Mouse (Mus musculus) liver, embryonic 12.5 days (tissue): ENCODE data around the gene Rgs5. TPM values are rescaled to one million over a fixed set of nuclear protein-coding genes. Genes with fewer than 3 reads are reported as not detected.

Experiments used
- ATAC-seq: fragments of 200-750 bp; cut with Nextera tagmentation; 2 replicates; pipeline ENCODE4 v1.8.0; 2017; ENCODE audit warnings: moderate number of reproducible peaks, mild to moderate bottlenecking, moderate library complexity
- H3K27ac ChIP-seq: fragments of 300-500 bp; sonication (generic); 2 replicates; pipeline ENCODE4 v1.5.1; 2016; ENCODE audit warnings: mild to moderate bottlenecking
- H3K27me3 ChIP-seq: fragments of 300-500 bp; sonication (generic); replicated peaks from 2 replicates; pipeline ENCODE4 v1.6.1; 2016; ENCODE audit warnings: mild to moderate bottlenecking, moderate library complexity
- H3K36me3 ChIP-seq: fragments of 300-500 bp; sonication (generic); 2 replicates; pipeline ENCODE4 v1.6.1; 2016; ENCODE audit warnings: mild to moderate bottlenecking, moderate library complexity
- H3K4me1 ChIP-seq: fragments of 300-500 bp; sonication (generic); 2 replicates; pipeline ENCODE4 v1.6.1; 2016
- H3K4me2 ChIP-seq: fragments of 300-500 bp; sonication (generic); 2 replicates; pipeline ENCODE4 v1.6.1; 2016; ENCODE audit warnings: mild to moderate bottlenecking, moderate library complexity
- H3K4me3 ChIP-seq: fragments of 300-500 bp; sonication (generic); 2 replicates; pipeline ENCODE4 v1.5.1; 2016; ENCODE audit warnings: mild to moderate bottlenecking, moderate library complexity
- H3K9ac ChIP-seq: fragments of 300-500 bp; sonication (generic); 2 replicates; pipeline ENCODE4 v1.6.1; 2016; ENCODE audit warnings: mild to moderate bottlenecking, moderate library complexity
- H3K9me3 ChIP-seq: fragments of 300-500 bp; sonication (generic); replicated peaks from 2 replicates; pipeline ENCODE4 v1.6.1; 2016; ENCODE audit warnings: mild to moderate bottlenecking, moderate library complexity
- WGBS: fragments of 180-500 bp; shearing (Covaris S2); methylation state at CpG from one replicate; pipeline ENCODE4 v1.1.7; 2016; ENCODE audit not compliant: insufficient replicate concordance; 5-methylcytosine and 5-hydroxymethylcytosine counted together
- polyA plus RNA-seq: library from polyadenylated mRNA; unstranded; fragments of >200 nt; fragmentation: Nextera tagmentation; extraction: Ambion mirVana; gene quantifications from 2 replicates; pipeline ENCODE4 v1.2.1, GENCODE M21; 2016

Gene Rgs5
- polyA plus RNA-seq, 1 experiment from 2014 or later, result 0.91 TPM

- no peak for ATAC-seq
- no peaks in the 10 kb centered on the region for H3K4me1 ChIP-seq
- no peak overlapping the region for H3K4me2 ChIP-seq
- 67% methylated on average over 9 of the region's 9 CpGs for WGBS
- no peak overlapping the region for H3K27ac ChIP-seq
- no peaks in the 10 kb centered on the region for H3K9me3 ChIP-seq
- no peaks in the 10 kb centered on the region for H3K27me3 ChIP-seq
- no peak overlapping the region for H3K9ac ChIP-seq
- no peaks in the 10 kb centered on the region for H3K36me3 ChIP-seq
- no peak overlapping the region for H3K4me3 ChIP-seq
Measured at GRCm38 (mm10) chr1:169680455-169681208, 25.3 kb downstream of the Rgs5 start.

DNA sequence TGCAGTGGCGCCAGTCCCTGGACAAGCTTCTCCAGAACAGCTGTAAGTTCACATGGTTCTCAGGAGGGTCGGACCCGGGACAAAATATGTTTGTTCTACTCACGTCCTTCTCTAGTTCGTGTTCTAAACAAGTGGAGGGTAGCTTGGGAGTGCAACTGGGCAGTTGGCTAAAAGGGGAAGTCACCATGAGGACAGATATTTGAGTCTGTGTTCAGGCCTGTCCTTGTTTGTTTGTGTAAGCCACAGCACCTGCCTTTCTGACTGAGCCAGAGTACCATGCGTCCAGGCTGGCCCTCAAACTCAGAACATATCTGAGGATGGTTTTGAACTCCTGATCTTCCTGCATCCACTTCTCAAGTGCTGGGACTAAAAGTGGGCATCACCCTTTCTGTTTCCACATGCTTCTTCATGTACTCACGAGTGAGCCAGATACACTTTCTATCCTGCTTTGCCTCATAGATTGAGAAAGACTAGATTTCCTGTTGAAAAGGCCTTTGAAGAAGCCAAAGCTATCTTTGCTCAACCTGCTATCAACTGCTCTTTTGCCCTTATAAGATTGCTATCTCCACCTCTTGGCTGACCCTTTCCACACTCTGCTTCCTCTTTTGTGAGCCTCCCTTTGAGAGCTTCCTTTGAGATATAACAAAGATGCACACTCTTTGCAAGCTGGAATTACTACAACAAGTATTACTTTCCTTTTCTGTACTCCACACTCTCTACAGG lies 27.6 kb downstream of the Rgs5 start:
- 48% methylated on average over 7 of the region's 7 CpGs for WGBS
- no peaks in the 10 kb centered on the region for H3K9me3 ChIP-seq
- H3K4me3 ChIP-seq, result no peak overlapping the region
- no peaks in the 10 kb centered on the region for H3K27me3 ChIP-seq
- no peak for ATAC-seq
- no peak overlapping the region for H3K4me2 ChIP-seq
- H3K4me1 ChIP-seq, result no peaks in the 10 kb centered on the region
- no peaks in the 10 kb centered on the region for H3K36me3 ChIP-seq
- no peak overlapping the region for H3K27ac ChIP-seq
- H3K9ac ChIP-seq, result no peak overlapping the region

GRCm38 (mm10) chr1:169685257-169685656 lies 30.0 kb downstream of the Rgs5 start:
- no peak overlapping the region for H3K4me2 ChIP-seq
- H3K36me3 ChIP-seq, result no peaks in the 10 kb centered on the region
- no peaks in the 10 kb centered on the region for H3K27me3 ChIP-seq
- no peaks in the 10 kb centered on the region for H3K9me3 ChIP-seq
- 40% methylated on average over 5 of the region's 5 CpGs for WGBS
- H3K4me1 ChIP-seq, result no peaks in the 10 kb centered on the region
- no peak overlapping the region for H3K27ac ChIP-seq
- H3K9ac ChIP-seq, result no peak overlapping the region
- H3K4me3 ChIP-seq, result no peak overlapping the region
- ATAC-seq, result no peak

DNA sequence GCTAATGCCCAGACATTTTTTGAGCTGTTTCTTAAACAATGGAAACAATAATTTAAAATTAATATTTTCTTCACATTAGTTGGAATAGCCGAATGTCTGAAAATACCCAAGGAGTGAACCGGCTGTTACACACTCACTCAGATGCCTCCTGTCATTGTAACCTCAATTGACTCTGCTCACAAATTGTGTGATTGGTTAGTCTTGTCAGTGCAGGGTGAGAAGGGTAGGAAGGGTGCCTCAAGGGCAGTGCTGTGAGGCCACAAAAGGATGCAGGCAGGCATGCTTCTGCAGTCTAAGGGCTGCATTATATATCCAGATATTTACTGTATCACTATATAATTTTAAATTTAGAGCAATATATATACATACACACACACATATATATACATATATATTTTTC lies 37.7 kb downstream of the Rgs5 start:
- ATAC-seq, result no peak
- no peak overlapping the region for H3K9ac ChIP-seq
- no peaks in the 10 kb centered on the region for H3K4me1 ChIP-seq
- no peak overlapping the region for H3K27ac ChIP-seq
- H3K27me3 ChIP-seq, result no peaks in the 10 kb centered on the region
- no peaks in the 10 kb centered on the region for H3K9me3 ChIP-seq
- no peak overlapping the region for H3K4me2 ChIP-seq
- H3K36me3 ChIP-seq, result no peaks in the 10 kb centered on the region
- 59% methylated on average over 2 of the region's 2 CpGs for WGBS
- no peak overlapping the region for H3K4me3 ChIP-seq

GRCm38 (mm10) chr1:169693537-169693936 lies 38.2 kb downstream of the Rgs5 start:
- H3K36me3 ChIP-seq, result no peaks in the 10 kb centered on the region
- WGBS, result 55% methylated on average over 3 of the region's 3 CpGs
- H3K4me2 ChIP-seq, result no peak overlapping the region

GRCm38 (mm10) chr1:169695356-169695755 lies 40.1 kb downstream of the Rgs5 start:
- Histone ChIP-seq H3K4me1 (no peaks in the 10 kb centered on the region), H3K27me3 (no peaks in the 10 kb centered on the region), H3K9me3 (no peaks in the 10 kb centered on the region), H3K4me3 (no peak overlapping the region), H3K27ac (no peak overlapping the region), H3K9ac (no peak overlapping the region), H3K4me2 (no peak overlapping the region), H3K36me3 (no peaks in the 10 kb centered on the region)
- 72% methylated on average over 3 of the region's 3 CpGs for WGBS
- no peak for ATAC-seq

More at GRCm38 (mm10) chr1:169693537-169693936, 38.2 kb downstream of the Rgs5 start:
- H3K4me3 ChIP-seq, result no peak overlapping the region
- no peaks in the 10 kb centered on the region for H3K27me3 ChIP-seq
- no peaks in the 10 kb centered on the region for H3K4me1 ChIP-seq
- H3K27ac ChIP-seq, result no peak overlapping the region
- no peaks in the 10 kb centered on the region for H3K9me3 ChIP-seq
- no peak overlapping the region for H3K9ac ChIP-seq
- no peak for ATAC-seq

DNA sequence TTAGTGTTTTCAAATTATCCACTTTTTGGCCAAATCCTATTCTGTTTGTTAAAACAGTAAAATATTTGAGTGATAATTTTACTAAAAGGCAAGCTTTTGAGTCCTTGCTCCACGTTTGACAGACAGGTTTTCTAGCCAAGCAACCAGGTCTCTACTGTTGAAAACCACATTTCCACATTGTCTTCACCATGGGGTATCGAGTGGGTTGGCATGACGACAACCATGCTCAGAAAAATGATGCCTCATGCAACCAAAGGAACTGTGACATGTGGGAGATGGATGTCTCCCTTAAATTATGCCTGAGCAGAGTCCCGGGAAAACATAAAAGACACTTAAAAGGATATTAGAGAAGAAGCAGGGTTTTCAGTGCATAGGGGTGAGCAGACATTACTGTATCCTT lies 41.9 kb downstream of the Rgs5 start:
- Histone ChIP-seq H3K9ac (no peak overlapping the region), H3K4me3 (no peak overlapping the region), H3K4me2 (no peak overlapping the region), H3K27ac (no peak overlapping the region), H3K4me1 (no peaks in the 10 kb centered on the region), H3K27me3 (no peaks in the 10 kb centered on the region), H3K9me3 (no peaks in the 10 kb centered on the region), H3K36me3 (no peaks in the 10 kb centered on the region)
- WGBS, result 55% methylated on average over 4 of the region's 4 CpGs
- no peak for ATAC-seq

DNA sequence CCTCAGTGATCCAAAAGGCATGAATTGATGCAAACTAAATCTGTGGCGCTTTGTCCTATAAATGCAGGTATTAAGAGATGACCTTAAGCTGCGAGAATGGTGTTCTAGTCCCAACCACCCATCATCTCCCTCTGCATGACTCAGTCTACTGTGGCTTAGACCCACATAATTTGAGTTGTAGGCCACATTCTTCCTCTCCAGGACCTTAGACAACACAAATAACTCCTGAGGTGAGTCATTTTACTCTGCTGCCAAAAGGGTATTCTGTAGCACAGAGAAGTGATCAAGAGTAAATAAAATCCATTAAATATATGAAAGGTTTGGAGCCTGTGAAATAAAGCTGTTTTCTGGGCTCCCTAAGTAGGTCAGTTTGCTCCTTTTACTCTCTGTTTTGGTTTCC lies 43.9 kb downstream of the Rgs5 start:
- Histone ChIP-seq H3K4me3 (no peak overlapping the region), H3K4me1 (no peaks in the 10 kb centered on the region), H3K4me2 (no peak overlapping the region), H3K27ac (no peak overlapping the region), H3K9me3 (no peaks in the 10 kb centered on the region), H3K9ac (no peak overlapping the region), H3K27me3 (no peaks in the 10 kb centered on the region), H3K36me3 (no peaks in the 10 kb centered on the region)
- ATAC-seq, result no peak
- WGBS, result 65% methylated on average over 2 of the region's 2 CpGs

DNA sequence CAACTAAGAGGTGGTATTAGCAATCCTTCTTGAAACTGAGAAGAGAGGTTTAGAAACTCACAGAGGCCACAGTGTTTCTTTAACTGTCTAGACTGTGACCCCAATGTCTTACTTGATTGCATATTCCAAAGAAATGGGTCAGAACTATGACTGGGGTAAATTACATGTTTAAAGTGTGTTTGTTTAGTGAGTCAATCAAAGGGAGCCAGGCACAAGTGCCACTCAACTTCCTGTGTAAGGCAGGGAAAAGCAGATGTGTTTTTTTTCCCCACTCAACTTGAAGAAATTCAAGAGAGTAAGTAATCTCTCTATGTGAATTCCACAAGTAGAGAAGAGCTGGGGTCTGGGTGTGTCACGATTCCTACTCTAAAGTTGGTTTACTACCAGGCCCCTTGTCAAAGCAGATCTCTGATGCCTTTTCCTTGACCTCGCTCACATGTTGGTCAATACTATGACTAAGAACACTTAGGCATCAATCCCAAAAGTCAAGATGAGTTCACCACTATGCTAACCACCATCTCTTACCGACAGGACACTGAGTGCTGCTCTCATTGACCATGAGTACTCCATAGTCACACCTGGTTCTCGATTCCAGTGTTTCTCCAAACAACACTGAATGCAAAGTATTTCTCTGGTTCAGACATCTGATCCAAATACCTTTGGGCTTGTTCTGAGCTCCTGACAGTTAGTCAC lies 49.2 kb downstream of the Rgs5 start:
- no peaks in the 10 kb centered on the region for H3K27me3 ChIP-seq
- no peaks in the 10 kb centered on the region for H3K4me1 ChIP-seq
- no peaks in the 10 kb centered on the region for H3K36me3 ChIP-seq
- ATAC-seq, result no peak
- H3K9ac ChIP-seq, result no peak overlapping the region
- WGBS, result 56% methylated on average over 4 of the region's 4 CpGs
- no peak overlapping the region for H3K27ac ChIP-seq
- no peak overlapping the region for H3K4me3 ChIP-seq
- no peak overlapping the region for H3K4me2 ChIP-seq
- H3K9me3 ChIP-seq, result no peaks in the 10 kb centered on the region

DNA sequence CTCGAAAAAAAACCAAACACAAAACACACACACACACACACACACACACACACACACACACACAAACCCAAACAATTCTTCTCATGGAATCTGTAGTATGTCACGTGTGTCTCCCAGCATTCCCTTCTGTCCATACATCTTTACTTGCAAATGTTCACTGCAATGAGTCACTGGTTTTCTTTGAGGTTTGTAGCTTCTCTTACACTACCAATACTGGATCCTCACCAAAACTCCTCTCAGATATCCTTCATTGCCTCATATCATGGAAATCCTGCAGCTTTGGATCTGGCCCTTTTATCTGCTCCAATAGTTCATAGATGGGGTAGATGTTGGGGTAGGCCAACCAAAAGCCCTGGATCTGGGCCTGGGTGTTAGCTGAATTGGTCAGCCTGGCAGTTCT lies 66.5 kb downstream of the Rgs5 start:
- H3K27me3 ChIP-seq, result no peaks in the 10 kb centered on the region
- H3K36me3 ChIP-seq, result no peaks in the 10 kb centered on the region
- no peaks in the 10 kb centered on the region for H3K4me1 ChIP-seq
- no peak overlapping the region for H3K27ac ChIP-seq
- ATAC-seq, result no peak
- no peak overlapping the region for H3K9ac ChIP-seq
- no peak overlapping the region for H3K4me3 ChIP-seq
- 38% methylated on average over 2 of the region's 2 CpGs for WGBS
- H3K4me2 ChIP-seq, result no peak overlapping the region
- no peaks in the 10 kb centered on the region for H3K9me3 ChIP-seq

- WGBS, result 48% methylated on average over 3 of the region's 3 CpGs
- no peak overlapping the region for H3K4me3 ChIP-seq
- H3K4me1 ChIP-seq, result no peaks in the 10 kb centered on the region
- H3K36me3 ChIP-seq, result no peaks in the 10 kb centered on the region
- ATAC-seq, result no peak
- no peaks in the 10 kb centered on the region for H3K9me3 ChIP-seq
- H3K9ac ChIP-seq, result no peak overlapping the region
- no peaks in the 10 kb centered on the region for H3K27me3 ChIP-seq
- no peak overlapping the region for H3K27ac ChIP-seq
- H3K4me2 ChIP-seq, result no peak overlapping the region
Measured at GRCm38 (mm10) chr1:169726319-169726718, 71.0 kb downstream of the Rgs5 start.

DNA sequence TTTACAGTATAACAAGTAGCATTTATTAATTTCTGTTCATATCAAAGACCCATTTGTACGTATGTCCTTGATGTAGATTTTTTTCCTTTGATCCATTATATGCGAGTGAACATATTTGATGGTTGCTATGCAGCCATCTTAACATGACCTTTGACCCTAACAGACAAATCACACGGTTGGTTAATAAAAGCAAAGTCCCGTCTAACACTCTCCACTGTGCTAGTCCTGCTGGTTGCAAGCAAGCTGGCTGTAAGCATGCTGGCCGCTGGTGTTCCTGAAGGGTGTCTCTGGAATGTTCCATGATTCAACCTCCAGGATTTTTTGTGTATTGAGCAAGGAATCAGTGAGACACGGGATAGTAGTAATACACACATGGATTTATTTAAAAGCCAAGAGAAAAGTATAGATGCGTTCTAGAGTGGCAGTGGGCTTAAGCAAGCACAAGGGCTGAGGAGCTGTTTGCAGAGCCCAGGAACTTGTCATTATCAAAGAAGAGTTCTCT lies 75.3 kb downstream of the Rgs5 start:
- no peaks in the 10 kb centered on the region for H3K9me3 ChIP-seq
- H3K9ac ChIP-seq, result no peak overlapping the region
- H3K27me3 ChIP-seq, result no peaks in the 10 kb centered on the region
- WGBS, result 69% methylated on average over 7 of the region's 7 CpGs
- no peak overlapping the region for H3K27ac ChIP-seq
- H3K4me3 ChIP-seq, result no peak overlapping the region
- no peaks in the 10 kb centered on the region for H3K36me3 ChIP-seq
- H3K4me2 ChIP-seq, result no peak overlapping the region
- no peaks in the 10 kb centered on the region for H3K4me1 ChIP-seq
- ATAC-seq, result no peak
